Mouse (Mus musculus) adipocyte (in vitro differentiated cells): ENCODE measurements around the gene Snx18.

Experiments used
- DNase-seq: peaks from one replicate; pipeline ENCODE4 v3.0.0-alpha.2; 2016; ENCODE audit warnings: low spot score

Gene Snx18

DNA sequence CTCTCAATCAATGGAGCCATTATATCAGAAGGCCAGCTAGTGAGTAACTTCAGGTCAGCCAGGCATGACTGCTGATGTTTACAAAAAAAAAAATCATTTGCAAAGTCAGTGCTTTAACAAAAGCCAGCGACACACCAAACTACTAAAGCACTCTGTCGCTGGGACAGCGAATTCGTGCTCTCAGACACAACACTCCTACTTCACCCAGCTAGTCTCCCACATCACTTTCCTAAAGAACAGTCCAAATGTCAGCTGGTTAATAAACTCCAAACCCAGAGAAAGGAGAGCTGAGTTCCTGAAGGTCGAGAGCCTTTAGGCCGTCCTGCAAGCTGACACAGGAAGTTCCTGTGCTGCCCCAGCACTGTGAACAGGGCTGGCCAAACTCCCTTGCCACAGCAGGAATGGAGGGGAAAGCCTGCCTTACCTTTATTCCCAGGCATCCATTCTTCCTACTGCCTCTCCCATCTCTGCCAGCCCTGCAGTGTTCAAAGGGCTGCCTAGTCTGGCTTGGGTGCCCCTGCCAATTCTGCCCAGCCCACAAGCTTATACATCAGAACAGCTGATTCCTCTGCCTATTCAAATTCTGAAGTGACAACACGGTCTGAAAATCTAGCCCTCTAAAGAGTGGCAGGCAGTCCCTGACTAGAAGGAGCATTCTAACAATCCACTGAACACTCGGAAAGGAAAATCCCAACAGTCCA, 2.2 kb downstream of the Snx18 start:
- DNase-seq = peak; percentile 45

DNA sequence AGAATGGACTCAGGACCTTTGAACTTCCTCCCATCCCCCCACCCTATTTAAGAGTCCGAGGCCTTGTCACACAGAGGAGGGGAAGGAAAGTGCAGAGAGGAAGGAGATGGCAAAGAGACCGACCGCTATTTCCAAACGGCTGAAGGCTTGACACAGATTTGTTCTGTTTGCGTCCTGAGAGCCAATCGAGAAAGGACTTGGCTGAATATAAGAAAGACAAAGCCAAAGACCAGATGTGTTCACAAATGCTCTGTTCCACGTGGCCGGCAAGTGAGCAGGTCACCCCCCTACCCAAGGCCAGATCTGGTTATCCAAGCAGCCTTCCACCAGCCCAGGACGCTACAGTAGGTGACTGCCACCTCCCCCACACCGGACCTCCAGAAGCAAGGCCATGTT, 2.8 kb downstream of the Snx18 start:
- DNase-seq = peak; percentile 72

DNA sequence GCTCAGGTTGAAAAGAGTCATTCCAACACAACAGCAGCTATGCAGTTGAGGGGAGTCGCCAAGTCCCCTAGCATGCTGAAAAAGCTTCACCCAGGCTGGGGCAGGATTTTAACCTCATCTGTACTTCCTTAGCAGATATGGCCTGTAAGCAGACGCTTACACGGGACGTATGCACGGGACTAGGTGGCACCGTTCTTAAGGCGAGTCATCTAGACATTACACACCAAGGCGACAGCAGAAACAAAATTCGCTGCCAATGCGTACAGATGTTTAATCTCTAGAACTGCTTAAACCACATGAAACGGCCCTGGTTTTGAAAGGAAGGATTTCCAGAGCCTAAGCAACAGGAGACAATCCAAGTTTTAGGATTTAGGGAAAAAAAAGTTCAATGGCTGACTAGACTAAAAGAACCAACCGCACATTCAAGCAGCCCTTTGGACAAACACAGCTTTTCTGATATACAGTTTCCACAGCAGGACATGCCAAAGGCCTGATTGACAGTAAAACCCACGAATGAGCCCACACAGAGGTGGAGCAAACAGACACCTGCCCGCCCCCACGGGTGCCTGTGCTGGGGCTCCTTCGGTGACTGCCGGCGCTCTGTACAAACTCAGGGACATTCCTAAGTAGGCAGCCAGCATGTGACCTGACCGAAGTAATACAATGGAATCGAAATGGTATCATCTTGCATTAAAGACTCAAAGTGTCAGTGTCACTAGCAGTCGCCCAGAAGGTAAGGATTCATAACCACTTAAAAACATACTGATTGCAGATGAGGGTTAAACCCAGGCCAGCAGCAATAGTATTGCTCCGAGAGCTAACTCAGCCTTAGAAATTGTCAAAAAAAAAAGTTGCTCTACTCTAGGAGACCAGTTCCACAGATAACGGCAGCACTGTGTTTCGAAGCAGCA, 3.5 kb downstream of the Snx18 start:
- peak; percentile 91 for DNase-seq

DNA sequence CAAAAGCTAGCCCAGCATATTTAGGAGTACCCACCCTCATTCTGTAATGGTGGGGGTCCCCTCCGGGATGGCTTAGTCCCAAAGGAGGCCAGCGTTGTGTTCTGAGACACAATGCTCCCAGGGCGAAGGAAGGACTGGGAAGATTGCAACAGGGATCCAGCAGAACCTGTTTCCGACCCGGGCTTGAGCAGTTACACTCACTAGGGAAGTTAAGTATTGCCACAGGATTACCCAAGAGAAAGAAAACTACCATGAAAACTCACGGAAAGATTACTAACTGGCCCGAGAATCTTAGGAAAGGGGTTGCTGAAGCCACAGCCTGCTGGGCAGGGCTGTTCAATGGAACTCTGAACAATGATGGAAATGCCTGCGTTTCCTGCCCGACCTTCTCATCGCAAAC, 4.5 kb downstream of the Snx18 start:
- peak; percentile 27 for DNase-seq

DNA sequence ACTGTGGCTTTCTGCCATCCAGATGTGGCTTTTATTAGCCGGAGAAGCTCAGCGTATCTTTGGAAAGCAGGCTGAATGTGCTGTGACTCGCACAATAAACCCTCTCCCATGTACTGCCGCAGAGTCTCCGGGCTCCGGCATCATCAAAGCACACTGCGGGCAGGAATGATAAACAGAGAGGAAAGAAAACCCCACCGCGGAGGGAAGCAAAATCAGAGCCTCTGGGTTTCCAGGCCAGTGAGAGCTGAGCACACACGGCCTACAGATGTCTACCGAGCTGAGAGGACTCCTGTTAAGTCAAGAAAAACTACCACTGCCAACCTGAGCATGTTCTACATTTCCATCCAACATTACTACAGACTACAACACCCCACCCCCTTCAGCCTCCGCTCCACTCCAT, 5.0 kb downstream of the Snx18 start:
- no peak for DNase-seq

DNA sequence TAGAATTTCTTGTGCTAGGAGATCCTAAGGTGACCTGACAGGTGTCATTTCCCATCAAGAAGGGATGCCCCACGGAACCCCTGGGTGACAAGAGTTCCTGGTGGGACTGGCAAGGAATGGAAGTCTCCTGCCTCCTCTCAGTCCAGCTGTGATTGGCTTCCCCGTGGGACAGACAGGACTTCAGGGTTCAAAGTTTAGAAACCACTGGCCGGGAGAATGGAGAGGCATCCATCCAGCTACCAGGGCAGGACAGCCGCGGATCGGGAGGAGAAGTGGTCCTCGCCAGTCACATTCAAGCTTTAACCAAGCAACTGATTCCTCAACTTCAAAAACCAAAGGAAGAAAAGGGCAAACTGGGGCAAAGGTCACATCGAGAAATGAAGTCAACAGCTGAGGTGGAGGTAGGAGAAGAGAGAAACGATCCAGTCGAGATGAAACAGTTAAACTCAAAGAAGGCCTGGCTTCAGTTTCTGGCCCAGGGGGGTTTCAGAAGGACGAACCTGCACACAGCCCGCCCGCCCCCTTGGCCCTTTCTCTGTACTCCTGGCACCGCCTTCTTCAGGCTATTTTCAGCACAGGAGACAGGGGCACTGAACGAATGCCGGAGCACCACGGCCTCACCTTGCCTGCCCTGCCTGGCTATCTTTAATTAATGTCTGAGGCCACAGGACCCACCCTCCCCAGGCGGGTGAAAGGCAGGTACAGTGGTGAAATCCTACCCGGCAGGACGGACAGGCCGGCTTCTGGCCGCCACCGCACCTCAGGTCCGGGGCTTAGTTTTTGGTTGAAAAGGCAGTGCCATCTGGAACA, 6.0 kb downstream of the Snx18 start:
- no peak for DNase-seq

DNA sequence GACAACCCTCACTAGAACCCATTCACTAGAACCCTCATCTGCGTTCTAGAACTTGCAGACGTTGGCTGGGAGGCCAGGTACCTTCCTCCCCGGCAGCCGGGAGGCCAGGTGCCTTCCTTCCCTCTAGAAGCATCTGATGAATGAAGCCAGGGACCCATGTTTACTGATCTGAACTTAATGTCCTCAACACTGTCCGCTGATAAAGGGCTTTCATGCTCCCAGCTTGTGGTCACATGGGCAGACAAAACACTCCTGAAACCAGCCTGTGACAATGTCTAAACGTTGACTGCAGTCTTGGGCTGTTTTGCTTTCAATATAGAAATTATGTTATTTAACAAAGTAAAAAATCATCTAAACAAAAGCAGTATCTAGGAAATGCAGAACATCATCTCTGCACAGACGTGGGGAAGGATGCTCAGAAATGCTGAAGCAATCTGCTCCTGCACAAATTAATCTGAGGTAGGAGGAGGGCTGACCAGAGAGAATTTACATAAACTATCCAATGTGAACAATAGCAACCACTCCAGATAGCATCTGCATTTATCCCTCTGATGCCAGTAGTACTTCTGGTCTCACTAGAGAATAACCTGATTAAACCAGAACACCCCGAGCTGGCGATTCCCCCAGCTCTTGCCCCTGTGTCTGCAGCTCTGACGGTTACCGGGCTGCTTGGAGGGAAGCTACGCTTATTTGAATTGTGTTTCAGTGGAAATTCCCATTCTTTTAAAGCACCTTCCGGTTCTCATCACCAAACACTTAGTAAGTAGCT, 7.4 kb downstream of the Snx18 start:
- no peak for DNase-seq

DNA sequence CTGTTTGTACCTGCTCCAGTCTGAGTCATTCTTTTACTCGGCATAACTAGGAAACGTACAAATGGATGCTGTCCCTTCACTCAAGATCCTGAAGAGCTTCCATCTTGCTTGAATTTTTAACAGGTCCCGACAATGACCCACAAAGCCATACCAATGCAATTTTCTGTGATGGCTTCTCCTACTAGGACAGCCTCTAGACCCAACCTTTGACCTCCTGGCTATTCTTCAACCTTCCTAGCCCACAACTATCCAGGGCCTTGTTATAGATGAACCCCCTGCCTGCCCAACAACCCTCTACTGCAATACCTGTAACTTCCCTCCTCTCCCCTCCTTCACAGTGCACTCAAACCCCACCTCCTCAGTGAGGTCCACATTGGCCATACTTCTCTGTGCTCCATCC, 8.9 kb downstream of the Snx18 start:
- DNase-seq = no peak

DNA sequence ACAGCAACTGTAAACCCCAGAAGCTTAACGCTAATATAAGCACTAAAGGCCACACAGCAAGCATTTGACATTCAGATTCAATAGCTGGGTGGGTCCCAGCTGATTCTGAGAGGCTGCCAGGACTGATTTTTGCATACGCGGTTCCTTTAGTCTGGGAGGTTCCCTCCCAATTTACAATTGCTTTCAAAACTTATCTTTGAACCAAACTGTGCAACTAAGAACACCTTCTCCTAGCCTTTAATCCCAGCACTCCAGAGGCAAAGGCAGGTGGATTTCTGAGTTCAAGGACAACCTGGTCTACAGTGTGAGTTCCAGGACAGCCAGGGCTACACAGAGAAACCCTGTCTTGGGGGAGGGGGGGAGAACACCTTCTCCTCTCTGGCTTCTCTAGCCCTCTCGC, 10.5 kb downstream of the Snx18 start:
- no peak for DNase-seq

DNA sequence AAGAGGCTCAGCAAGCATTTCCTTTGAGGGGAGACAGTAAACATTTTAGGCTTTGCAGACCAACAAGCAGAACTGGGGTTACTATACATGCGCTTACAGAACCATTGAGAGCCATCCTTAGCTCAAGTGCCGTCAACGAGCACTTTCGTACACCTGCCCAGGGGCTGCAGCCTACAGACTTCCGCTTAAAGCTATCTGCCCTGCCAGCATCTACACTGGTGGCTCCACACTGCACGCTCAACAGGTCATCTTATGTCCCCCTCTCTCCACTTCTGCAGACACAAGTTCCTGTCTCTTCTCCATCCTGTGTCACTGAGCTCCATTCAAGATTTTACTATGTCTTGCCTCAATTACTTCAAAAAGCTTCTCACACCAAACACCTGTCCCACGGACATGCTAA, 11.0 kb downstream of the Snx18 start:
- no peak for DNase-seq

DNA sequence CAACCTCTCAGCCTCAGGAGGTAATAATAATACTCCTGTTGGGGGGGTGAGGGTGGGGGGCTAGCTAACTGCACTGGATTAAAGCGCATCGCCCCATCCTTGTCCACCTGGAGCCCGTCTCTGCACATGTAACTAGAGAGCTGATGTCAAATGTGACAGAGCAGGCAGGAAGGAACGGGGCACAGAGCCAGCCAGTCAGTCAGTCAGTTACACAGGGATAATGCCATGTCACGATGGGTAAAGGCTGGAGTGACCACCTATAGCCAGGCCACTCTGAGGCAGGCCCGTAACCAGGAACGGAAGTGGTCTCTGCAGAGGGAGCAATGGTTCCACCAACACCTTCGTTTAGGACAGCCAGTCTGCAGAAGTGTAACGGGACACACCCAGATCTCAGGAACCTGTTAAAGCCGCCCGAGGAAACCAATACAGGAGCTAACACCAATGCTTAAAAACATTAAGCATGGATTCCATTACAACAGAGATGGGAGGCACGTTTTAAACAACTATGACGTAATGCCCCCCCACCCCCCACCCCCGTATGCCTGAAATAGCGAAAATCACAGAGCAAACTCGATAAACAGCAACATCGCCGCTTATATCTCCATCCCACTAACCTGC, 11.5 kb downstream of the Snx18 start:
- no peak for DNase-seq

DNA sequence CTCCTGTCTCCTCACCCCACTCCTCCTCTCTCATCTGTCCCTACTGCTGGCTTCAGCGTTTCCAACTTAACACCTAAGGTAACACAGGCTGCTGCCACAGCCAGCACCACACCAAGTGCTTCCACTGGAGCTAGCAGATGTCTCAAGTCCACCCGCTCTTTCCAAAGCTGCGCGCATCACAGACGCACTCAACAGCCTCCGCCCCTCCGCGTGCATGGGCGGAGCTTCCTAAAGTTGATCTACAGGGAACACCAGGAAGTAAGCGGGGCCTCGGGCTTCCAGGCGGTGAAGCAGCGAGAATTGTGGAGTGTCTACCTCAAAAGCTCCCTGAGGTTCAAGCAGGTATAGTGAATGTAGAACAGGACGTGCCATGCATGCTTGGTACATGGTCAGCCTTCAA, 12.2 kb downstream of the Snx18 start:
- DNase-seq = no peak

DNA sequence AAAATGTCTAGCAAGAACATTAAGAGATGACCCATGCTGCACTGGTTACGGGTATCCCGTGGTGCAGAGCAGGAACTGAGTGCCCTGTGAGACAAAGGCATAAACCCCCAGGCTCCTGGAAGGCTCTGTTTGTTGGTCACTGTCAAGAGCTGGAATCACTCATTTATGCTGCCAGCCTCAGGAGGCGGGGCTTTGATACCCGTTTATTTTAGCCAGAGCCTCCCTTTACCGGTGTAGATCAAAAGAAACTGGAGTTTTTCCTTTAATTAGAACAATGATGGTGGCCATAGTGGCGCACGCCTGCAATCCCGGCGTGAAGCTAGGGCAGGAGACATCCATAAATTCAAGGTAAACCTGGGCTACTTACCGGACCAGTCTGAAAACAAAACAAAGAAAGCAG, 12.7 kb downstream of the Snx18 start:
- DNase-seq = no peak

DNA sequence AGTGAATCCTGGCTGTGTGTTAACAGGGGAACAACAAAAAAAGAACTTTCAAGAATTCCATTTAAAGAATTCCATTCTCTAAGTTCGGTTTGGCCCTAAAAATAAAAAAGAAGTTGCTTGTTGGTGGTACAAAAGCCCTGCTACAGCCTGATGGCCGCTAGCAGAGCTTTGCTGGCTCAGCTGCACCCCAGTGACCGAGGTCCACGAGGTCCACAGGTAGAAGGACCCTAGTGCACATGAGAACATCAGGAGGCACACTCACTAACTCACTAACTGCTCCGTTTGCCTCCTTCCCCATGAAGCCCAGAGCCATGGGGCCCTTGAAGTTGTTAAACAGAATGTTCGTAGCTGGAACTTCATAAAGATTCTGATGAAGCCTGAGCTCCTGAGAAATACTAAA, 14.0 kb downstream of the Snx18 start:
- DNase-seq = no peak

DNA sequence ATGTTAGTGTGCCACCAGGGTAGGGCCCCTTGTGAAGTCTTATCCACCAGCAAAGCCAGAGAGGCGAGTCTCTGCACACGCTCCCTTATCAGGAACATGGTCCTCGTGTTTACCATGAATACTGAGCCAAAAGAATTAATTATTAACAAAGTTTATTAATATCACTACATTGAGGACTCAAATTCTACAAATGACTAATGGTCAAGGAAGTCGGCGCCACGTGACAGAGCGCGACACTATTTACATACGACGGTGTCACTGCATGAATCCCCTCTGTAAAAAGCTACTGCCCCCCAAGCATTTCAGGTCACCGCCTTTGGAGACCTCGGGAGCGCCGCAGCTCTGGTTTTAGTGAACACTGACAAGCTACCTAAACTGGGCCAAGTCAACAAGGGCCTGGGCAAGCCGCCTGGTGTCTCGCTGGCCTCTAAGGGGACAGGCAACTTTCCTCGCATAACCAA, 15.5 kb downstream of the Snx18 start:
- DNase-seq = no peak

DNA sequence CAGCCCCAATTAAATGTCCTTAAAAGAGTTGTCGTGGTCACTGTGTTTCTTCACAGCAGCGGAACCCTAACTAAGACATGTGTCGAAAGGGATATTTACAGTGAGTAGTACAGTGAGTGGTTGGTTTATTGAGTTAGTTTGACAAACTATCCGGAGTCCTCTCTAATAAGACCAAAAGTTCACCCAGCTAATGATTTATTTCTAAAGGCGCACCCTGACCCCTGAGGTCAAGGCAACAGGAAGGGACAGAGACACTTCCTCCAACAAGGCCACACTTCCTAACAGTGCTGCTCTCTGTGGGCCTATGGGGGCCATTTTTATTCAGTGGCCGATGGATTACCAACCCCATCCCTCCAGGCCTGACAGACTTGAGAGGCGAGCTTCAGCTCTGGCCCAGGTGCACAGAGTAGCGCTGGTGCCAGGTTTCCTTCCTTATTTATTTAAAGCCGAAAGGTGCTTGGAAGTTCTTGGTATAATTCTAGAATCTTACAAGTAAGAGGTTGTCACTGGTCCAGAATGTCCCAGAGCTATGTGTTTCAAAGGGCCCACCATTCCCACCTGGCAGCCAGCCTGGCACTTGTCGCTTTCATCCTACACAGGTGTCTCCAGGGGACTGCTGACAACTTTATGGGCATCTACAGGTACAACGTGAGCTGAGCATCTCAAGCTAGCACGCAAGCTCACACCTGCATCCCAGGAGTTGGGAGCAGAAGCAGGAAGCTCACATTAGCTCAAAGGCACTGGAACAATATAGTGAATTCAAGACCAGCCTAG, 16.3 kb downstream of the Snx18 start:
- DNase-seq = no peak

DNA sequence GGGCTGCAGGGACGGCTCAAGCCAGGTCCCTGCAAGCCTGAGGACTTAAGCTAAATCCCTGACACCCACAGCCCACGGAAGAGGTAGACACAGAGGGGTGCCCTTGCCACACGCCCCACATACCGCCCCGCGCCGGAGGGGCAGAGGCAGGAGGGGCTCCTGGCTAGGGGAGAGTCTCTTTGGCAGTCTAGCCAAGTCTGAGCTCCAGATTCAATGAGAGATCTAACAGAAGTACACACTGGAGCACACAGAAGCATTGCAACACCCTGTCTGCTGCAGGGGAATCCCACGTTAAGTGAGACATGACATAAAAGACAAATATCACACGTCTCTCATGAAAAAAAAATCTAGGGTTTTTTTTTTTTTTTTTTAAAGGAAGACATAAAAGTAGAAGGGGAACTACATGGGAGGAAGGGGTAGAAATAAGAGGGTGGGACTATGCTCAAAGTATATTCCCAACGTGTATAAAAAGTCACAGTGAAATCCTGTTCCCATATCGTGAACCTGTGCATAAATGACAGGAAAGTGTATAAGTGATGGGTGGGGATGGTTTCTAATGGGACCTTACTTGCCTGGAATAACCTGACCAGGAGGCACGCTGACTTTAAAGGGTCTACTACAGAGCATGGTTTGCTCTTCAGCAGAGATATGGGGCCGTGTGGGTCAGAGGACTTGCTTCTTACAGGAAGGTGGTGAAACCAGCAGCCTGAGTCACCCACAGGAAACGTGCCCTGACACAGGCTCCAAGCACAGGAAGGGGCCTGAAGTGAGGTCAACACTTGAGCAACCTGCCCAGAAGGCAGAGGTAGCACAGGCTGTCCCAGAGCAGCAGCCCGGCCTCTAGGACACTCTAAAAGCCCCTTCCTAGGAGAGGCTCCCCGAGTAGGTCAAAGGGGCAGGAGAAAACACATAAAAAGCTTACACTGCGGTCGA, 17.6 kb downstream of the Snx18 start:
- no peak for DNase-seq

DNA sequence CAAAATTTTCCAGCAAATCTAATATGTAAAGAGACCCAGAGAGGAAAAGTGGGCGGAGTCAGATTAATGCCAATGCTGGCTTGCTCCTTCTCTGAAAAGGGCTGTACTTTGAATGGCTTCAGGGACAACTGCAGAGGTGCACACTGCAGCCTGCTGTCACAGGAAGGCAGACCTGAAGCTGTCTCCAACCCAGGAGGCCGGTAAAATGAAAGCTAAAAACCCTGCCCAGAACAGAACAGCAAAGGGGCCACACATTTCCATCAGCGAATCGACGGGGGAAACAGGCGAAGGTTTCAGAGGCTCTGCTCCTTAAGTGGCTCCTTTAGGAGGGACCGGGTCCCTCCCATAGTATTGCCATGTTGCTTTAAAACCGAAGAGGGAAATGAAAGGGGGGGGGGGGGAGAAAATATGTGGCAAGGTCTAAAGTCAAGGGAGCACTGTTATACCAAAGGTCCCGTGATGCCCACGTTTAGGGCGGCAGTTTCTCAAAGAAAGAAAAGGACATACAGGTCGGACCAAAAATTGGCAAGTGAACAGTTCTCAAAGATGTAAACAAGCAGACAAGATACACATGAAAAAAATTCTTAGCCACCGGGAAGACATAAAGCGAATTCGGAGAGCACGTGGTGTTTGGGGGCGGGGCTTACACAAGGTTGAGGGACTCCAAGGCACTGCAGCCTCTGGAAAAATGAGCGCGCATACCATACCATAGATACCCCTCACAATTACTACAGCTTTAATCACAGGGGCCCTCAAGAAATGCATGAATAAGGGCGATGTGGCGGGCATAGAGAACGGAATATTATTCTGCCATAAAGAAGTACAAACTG, 18.4 kb downstream of the Snx18 start:
- DNase-seq = no peak

DNA sequence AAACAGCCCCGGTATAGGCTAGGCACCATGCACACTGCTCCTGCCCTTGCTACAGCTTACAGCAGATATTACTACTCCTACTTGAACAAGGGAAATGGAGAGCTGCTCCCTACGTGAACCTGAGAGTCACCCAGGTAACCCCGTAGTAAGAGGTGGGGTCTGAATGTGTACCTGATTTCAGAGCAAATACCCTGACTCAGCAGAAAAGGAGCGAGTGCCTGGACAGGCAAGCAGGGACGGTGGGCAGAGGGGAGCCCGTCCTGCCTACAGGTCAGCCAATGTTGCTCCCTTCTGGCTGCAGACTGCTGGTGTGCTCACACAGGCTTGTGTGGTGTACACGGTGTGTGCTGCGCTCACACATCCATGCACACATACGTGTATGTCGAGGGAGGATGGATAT, 20.7 kb downstream of the Snx18 start:
- no peak for DNase-seq
